Mouse (Mus musculus) brain, embryonic 14.5 days (tissue): ENCODE measurements around the gene Zfp408.

Experiments used
- CTCF ChIP-seq: fragments of 200-500 bp; IDR thresholded peaks from 2 replicates; pipeline ENCODE4 v1.5.1; 2012; ENCODE audit warnings: inconsistent platforms, mild to moderate bottlenecking, moderate library complexity, borderline replicate concordance; ENCODE audit not compliant: insufficient read depth, insufficient read length; ENCODE audit errors: extremely low read depth
- POLR2A ChIP-seq: fragments of 200-500 bp; IDR thresholded peaks from 2 replicates; pipeline ENCODE4 v1.6.1; 2012; ENCODE audit warnings: mild to moderate bottlenecking, inconsistent platforms, borderline replicate concordance; ENCODE audit not compliant: poor library complexity, insufficient read depth, insufficient read length, severe bottlenecking; ENCODE audit errors: extremely low read depth

GRCm38 (mm10) chr2:91646733-91647132 lies 2.9 kb downstream of the Zfp408 start:
- no peak for TF ChIP-seq POLR2A
- TF ChIP-seq CTCF = peak; percentile 64; the same call in 1 of the 2 replicates
